Mouse (Mus musculus): ENCODE data around the gene Gm49510.

GRCm38 (mm10) chr15:78915660-78916017 lies 16.2 kb downstream of the Gm49510 start:
- peak; percentile 99 for TF ChIP-seq CTCF (IDR thresholded peaks at IDR 0.05; ENCODE audit: low read depth)
- TF ChIP-seq EP300 (IDR thresholded peaks at IDR 0.05; ENCODE audit: low read depth), result no peak

Measured in liver, postnatal 0 days (tissue).